Mouse (Mus musculus) midbrain, embryonic 15.5 days (tissue): ENCODE measurements around the gene Per1. TPM values are rescaled to one million over a fixed set of nuclear protein-coding genes. Genes with fewer than 3 reads are reported as not detected.
A peak's percentile ranks its signal among the peaks of the same experiment; 100 is the strongest.

ENCODE experiments used
- ATAC-seq: fragments of 200-750 bp; cut with Nextera tagmentation; replicated peaks from 2 replicates; pipeline ENCODE4 v1.8.0; 2017; ENCODE audit warnings: moderate TSS enrichment
- H3K27ac ChIP-seq: fragments of 300-500 bp; sonication (generic); 2 replicates; pipeline ENCODE4 v1.5.1; 2015; ENCODE audit warnings: mild to moderate bottlenecking, inconsistent platforms
- H3K27me3 ChIP-seq: fragments of 300-500 bp; sonication (generic); replicated peaks from 2 replicates; pipeline ENCODE4 v1.6.1; 2015; ENCODE audit warnings: inconsistent platforms
- H3K36me3 ChIP-seq: fragments of 300-500 bp; sonication (generic); replicated peaks from 2 replicates; pipeline ENCODE4 v1.6.1; 2015; ENCODE audit warnings: inconsistent platforms
- H3K4me1 ChIP-seq: fragments of 300-500 bp; sonication (generic); 2 replicates; pipeline ENCODE4 v1.6.1; 2015; ENCODE audit warnings: inconsistent platforms
- H3K4me2 ChIP-seq: fragments of 300-500 bp; sonication (generic); 2 replicates; pipeline ENCODE4 v1.6.1; 2015; ENCODE audit warnings: inconsistent platforms, mild to moderate bottlenecking, moderate library complexity
- H3K4me3 ChIP-seq: fragments of 300-500 bp; sonication (generic); 2 replicates; pipeline ENCODE4 v1.5.1; 2015; ENCODE audit warnings: mild to moderate bottlenecking, inconsistent platforms
- H3K9ac ChIP-seq: fragments of 300-500 bp; sonication (generic); 2 replicates; pipeline ENCODE4 v1.6.1; 2015; ENCODE audit warnings: mild to moderate bottlenecking, inconsistent platforms
- H3K9me3 ChIP-seq: fragments of 300-500 bp; sonication (generic); 2 replicates; pipeline ENCODE4 v1.6.1; 2016; ENCODE audit warnings: inconsistent platforms
- WGBS: fragments of 180-500 bp; shearing (Covaris S2); methylation state at CpG from one replicate; pipeline ENCODE4 v1.1.7; 2015; ENCODE audit warnings: mixed read lengths; 5-methylcytosine and 5-hydroxymethylcytosine counted together
- polyA plus RNA-seq: library from polyadenylated mRNA; unstranded; fragments of >200 nt; fragmentation: Nextera tagmentation; extraction: Ambion mirVana; gene quantifications from 2 replicates; pipeline ENCODE4 v1.2.1, GENCODE M21; 2015

Gene Per1
- polyA plus RNA-seq, 1 experiment from 2014 or later = 12.3 TPM

DNA sequence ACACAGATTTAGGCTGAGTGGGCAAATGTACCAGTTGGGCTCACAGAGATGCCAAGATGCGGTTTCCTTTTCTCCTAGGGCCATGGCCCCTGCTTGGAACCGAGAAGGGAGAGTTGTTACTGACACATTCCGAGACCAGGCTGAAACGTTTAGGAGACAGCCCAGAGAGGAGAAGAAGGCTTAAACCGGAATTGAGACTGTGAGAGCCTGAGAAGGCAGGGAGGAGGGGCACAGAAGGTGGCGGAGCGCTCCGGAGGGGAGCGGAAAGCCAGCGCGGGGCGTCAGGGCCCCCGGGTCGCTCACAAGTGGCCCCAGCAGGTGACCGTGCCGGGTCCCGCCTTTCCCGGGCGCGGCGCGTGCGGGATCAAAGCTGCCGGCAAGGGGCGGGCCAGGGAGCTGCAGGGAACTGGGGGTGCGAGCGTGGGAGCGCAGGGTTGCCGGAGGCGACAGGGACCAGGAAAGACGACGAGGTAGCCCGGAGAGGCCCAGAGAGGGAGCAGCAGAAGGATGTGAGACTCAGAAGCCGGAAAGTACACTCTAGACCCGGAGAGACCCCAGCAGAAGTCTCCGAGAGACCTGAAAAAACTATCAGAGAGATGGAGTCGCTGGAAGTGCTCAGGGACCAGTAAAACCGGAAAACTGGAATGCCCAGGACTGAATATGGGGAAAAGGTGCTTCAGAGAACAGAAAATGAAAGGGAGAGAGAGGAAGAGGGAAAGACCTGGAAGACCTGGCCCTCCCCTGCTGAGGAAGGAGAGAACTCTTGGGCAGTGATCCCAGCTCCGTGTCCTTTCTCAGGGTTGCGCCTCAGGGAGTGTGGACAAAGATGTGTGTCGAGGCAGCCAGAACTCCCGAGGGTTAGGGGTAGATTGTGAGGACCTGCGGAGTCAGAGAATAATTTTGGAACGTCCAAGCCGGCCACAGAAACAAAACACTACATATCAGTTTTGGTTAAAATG lies 23.0 kb downstream of the Per1 start:
- Histone ChIP-seq H3K27me3 (peaks cover 11% of the 10 kb centered on the region), H3K9ac (peak overlapping the region; percentile 48), H3K4me1 (peaks cover 50% of the 10 kb centered on the region), H3K36me3 (no peaks in the 10 kb centered on the region), H3K9me3 (no peaks in the 10 kb centered on the region), H3K27ac (peak overlapping the region; percentile 48), H3K4me2 (peak overlapping the region; percentile 88), H3K4me3 (peak overlapping the region; percentile 53)
- no peak for ATAC-seq
- WGBS = under 1% methylated on average over 45 of the region's 45 CpGs

- no peaks in the 10 kb centered on the region for H3K36me3 ChIP-seq
- H3K4me1 ChIP-seq = peaks cover 53% of the 10 kb centered on the region
- H3K9ac ChIP-seq = 0 out of 2 replicates have a peak overlapping the region, but pooled peaks have one; percentile 21
- peak; percentile 17; the same call in 1 of the 2 replicates for ATAC-seq
- peak overlapping the region; percentile 88 for H3K4me2 ChIP-seq
- H3K4me3 ChIP-seq = peak overlapping the region; percentile 53
- peaks cover 11% of the 10 kb centered on the region for H3K27me3 ChIP-seq
- H3K9me3 ChIP-seq = no peaks in the 10 kb centered on the region
- H3K27ac ChIP-seq = no peak overlapping the region
- WGBS = under 1% methylated on average over 15 of the region's 15 CpGs
These were observed 23.7 kb downstream of the Per1 start for GRCm38 (mm10) chr11:69118765-69119164.

DNA sequence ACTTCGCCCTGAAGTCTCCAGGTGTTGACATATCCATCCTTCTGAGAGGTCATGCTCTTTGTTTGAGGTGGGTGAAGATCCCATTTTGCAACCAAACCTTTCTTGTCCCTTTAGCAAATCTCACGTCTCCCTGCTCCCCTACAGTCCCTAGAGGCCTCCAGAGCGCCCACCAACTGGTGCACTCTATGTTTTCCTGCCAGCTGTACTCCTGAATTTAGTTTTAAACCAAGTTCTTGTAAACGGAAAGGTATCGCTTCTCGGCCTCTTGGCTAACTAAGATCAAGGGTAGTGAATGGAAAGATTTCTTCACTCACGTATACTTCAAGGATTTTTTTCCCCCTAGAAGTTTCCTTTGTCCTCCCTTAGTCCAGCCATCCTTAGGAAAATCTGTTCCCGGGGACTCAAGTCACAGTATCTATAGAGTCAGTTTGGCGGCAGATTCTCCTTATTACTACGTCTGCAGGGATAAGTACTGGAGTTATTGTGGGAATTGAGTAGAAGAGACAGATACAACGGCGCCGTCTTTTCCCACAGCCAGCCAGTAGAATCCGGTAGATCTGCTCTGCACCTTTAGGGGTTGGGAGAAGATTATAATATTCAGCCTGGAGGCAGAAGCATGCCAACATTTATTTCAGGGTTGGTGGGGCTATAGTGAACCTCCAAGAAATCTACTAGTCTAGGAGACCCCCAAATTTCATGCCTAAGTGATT lies 24.6 kb downstream of the Per1 start:
- no peak for ATAC-seq
- Histone ChIP-seq H3K36me3 (no peaks in the 10 kb centered on the region), H3K4me2 (peak overlapping the region; percentile 88), H3K27ac (no peak overlapping the region), H3K9me3 (no peaks in the 10 kb centered on the region), H3K27me3 (peaks cover 11% of the 10 kb centered on the region), H3K9ac (no peak overlapping the region), H3K4me3 (peak overlapping the region; percentile 67; the same call in 1 of the 2 replicates), H3K4me1 (peaks cover 53% of the 10 kb centered on the region)
- 34% methylated on average over 14 of the region's 14 CpGs for WGBS

DNA sequence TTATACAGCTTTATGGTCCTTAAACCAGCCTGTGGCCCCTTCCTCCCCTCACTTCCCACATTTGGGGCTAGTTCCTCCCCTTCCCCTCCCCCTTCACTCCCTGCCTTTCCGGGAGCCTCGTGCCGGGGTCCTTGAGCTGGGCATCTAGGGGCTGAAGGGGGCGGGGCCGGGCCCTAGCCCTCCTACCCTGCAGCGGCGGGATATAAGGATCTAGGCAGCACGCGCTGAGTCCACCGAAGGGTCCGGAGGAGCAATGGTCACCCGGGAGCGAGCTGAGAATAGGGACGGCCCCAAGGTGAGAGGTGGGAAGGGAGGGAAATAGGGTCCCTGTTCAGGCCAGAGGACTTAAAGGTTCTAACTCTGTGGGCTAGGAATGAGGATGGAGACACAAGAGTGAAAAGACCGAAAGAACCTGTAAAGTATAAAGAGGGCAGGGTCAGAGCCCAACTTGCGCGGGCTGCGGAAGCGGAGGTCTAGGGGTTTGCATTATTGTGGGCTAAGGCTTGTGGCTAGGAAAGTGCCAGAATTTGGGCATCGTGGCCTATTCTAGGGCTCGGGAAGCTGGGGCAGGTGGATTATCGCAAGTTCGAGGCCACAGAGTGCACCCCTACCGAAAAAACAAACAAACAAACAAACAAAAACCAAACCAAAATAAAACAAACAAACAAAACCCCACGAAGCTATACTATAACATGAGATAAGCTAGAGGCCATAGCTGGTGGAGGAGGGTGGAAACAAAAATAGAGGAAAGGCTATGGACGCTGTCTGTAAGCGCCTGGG lies 25.4 kb downstream of the Per1 start, which contains the start of gene Hes7:
Hes7 (plus strand) TSS at position 184 of the 780 bp plus-strand sequence.
- H3K4me2 ChIP-seq = peak within 1 kb of the TSS; percentile 88
- H3K9ac ChIP-seq = peak within 1 kb of the TSS; percentile 60
- H3K27ac ChIP-seq = no peak within 1 kb of the TSS
- no peaks in the 10 kb centered on the region for H3K9me3 ChIP-seq
- peaks cover 11% of the 10 kb centered on the region for H3K27me3 ChIP-seq
- no peak for ATAC-seq
- peaks cover 53% of the 10 kb centered on the region for H3K4me1 ChIP-seq
- 3% methylated on average over 27 of the region's 27 CpGs for WGBS
- H3K36me3 ChIP-seq = no peaks in the 10 kb centered on the region
- H3K4me3 ChIP-seq = peak within 1 kb of the TSS; percentile 67

DNA sequence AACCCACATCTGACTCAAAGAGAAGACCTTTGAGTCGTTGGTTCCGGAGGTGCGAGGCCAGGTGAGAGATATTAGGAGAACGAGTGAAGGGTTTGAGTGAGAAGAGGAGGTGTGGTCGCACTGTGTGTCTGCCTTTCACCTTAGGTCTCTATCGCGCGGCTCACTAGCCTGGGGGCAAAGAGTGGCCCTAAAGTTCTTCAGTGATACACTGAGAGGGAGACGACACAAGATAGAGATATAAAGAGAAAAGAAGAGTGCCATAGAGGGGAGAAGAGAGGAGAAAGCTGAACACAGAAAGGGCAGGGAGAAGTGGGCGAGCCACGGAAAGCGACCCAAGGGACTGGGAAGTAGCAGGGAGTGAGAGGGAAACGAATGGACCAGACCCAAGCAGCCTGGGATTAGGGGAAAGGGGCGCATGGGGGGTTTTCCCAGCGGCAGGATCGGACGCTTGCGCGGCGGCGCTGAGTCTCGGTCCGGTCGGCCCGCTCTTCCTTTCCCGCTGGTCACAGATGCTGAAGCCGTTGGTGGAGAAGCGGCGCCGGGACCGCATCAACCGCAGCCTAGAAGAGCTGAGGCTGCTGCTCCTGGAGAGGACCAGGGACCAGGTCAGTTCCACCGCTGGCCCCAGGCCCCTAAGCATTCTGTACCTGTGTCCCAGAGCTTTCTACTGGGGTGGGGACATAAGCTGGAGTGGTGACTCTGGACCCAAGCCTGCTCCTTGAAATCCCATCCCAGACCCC lies 26.2 kb downstream of the Per1 start:
- H3K27me3 ChIP-seq = peaks cover 11% of the 10 kb centered on the region

DNA sequence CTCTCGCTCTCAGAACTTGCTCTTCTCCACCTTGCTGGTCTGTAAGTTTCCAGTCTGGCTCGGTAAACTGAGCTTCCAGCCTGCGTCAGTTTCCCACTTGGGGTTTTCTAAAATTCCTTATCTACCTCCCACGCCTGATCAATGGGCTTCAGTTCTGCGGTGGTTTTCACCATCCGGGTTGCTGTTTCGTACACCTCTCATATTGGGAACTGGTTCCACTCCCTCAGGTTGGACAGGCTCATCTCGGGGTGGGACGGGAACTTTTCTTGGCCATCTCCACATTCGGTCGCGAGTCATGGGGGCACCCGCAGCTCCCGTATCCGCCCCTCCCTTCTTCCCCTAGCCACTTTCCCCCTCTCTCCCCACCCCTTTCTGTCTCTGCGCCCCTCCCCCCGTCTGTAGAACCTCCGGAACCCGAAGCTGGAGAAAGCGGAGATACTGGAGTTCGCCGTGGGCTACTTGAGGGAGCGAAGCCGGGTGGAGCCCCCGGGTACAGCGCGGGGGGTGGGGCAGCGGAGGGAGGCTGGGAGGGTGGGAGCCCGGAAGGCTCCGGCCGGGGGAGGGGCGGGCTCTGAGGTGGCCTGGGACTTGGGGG lies 26.8 kb downstream of the Per1 start:
- Histone ChIP-seq H3K36me3 (no peaks in the 10 kb centered on the region), H3K9ac (peak overlapping the region; percentile 60), H3K27me3 (peaks cover 11% of the 10 kb centered on the region), H3K4me2 (peak overlapping the region; percentile 88), H3K9me3 (no peaks in the 10 kb centered on the region), H3K4me1 (peaks cover 60% of the 10 kb centered on the region), H3K27ac (peak overlapping the region; percentile 68; the same call in 1 of the 2 replicates), H3K4me3 (peak overlapping the region; percentile 67)
- WGBS = 1% methylated on average over 31 of the region's 32 CpGs
- no peak for ATAC-seq

More for the DNA sequence above, 26.2 kb downstream of the Per1 start:
- WGBS = under 1% methylated on average over 33 of the region's 33 CpGs
- peak overlapping the region; percentile 60 for H3K9ac ChIP-seq
- H3K27ac ChIP-seq = no peak overlapping the region
- ATAC-seq = no peak
- H3K4me3 ChIP-seq = peak overlapping the region; percentile 67
- H3K36me3 ChIP-seq = no peaks in the 10 kb centered on the region
- peaks cover 59% of the 10 kb centered on the region for H3K4me1 ChIP-seq
- no peaks in the 10 kb centered on the region for H3K9me3 ChIP-seq
- peak overlapping the region; percentile 88 for H3K4me2 ChIP-seq

DNA sequence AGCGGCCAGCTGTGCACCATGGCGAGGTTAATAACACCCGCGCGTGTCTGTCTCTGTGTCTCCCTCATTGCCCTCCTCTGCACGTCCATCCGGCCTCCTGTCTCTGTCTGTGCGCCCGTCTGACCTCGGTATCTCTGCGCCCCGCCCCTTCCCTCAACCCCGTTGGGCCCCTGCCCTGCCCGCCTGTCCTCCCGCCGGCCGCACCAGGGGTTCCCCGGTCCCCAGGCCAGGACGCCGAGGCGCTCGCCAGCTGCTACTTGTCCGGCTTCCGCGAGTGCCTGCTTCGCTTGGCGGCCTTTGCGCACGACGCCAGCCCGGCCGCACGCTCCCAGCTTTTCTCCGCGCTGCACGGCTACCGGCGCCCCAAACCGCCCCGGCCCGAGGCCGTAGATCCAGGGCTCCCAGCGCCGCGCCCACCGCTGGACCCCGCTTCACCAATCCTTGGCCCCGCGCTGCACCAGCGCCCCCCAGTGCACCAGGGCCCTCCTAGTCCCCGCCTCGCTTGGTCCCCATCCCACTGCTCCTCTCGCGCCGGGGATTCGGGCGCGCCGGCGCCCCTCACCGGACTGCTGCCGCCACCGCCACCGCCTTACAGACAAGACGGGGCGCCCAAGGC lies 27.4 kb downstream of the Per1 start, which contains the start of gene 9130213A22Rik:
9130213A22Rik (minus strand) TSS at position 254 of the 616 bp plus-strand sequence.
- H3K36me3 ChIP-seq = no peaks in the 10 kb centered on the region
- peaks cover 11% of the 10 kb centered on the region for H3K27me3 ChIP-seq
- peak within 1 kb of the TSS; percentile 60 for H3K9ac ChIP-seq
- peak within 1 kb of the TSS; percentile 68 for H3K27ac ChIP-seq
- H3K4me1 ChIP-seq = peaks cover 54% of the 10 kb centered on the region
- no peaks in the 10 kb centered on the region for H3K9me3 ChIP-seq
- peak; percentile 55 for ATAC-seq
- H3K4me3 ChIP-seq = peak within 1 kb of the TSS; percentile 67
- under 1% methylated on average over 66 of the region's 66 CpGs for WGBS
- H3K4me2 ChIP-seq = peak within 1 kb of the TSS; percentile 88

- Histone ChIP-seq H3K4me1 (peaks cover 50% of the 10 kb centered on the region), H3K27me3 (peaks cover 11% of the 10 kb centered on the region), H3K27ac (peak overlapping the region; percentile 81), H3K9ac (peak overlapping the region; percentile 60), H3K9me3 (no peaks in the 10 kb centered on the region), H3K4me3 (peak overlapping the region; percentile 67), H3K4me2 (peak overlapping the region; percentile 88), H3K36me3 (no peaks in the 10 kb centered on the region)
- peak; percentile 6 for ATAC-seq
- WGBS = under 1% methylated on average over 29 of the region's 29 CpGs
These were observed 28.2 kb downstream of the Per1 start for GRCm38 (mm10) chr11:69123056-69123692.

DNA sequence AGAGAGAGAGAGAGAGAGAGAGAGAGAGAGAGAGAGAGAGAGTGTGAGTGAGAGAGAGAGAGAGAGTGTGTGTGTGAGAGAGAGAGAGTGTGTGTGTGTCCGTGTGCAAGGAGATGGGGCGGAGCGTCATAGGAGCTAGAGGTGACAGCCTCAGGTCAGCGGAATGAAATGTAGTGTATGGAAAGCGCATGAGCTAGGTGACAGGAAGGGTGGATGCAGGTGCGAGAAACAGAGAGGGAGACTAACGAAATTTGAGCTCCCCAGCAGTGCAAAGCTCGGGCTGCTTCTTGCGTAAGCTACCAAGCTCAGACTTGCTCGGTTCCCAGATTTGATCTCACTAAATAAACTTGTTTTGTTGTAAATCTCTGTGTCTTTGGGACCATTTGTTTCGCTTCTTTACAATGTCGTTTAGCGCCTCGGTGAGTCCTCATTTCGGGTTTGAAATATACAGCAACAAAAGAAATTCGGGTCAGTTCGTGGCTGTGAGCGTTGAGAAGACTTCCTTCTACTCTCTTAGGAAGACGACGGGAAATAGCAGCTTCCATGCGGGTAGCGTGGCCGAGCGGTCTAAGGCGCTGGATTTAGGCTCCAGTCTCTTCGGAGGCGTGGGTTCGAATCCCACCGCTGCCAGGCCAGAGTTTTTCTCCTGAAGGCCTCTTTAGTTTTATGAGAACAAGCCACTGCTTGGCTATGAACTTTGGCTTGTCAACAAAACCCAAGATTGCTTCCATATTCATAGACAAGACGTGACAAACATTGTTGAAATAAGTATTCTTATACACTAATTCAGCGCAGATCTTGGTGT lies 28.9 kb downstream of the Per1 start:
- Histone ChIP-seq H3K9me3 (no peaks in the 10 kb centered on the region), H3K4me3 (peak overlapping the region; percentile 67), H3K4me2 (peak overlapping the region; percentile 88), H3K9ac (peak overlapping the region; percentile 50), H3K4me1 (peaks cover 46% of the 10 kb centered on the region), H3K27ac (peak overlapping the region; percentile 81), H3K27me3 (peaks cover 11% of the 10 kb centered on the region), H3K36me3 (no peaks in the 10 kb centered on the region)
- peak; percentile 72 for ATAC-seq
- under 1% methylated on average over 31 of the region's 31 CpGs for WGBS
